Mouse (Mus musculus) T-helper 2 cell (primary cell): Measurements from ENCODE around the gene Foxc1.

ENCODE experiments used
- in situ Hi-C: fragments of 300-600 bp; cut with MboI, MseI; formaldehyde crosslinking; loops from one replicate; pipeline ENCODE4 v1.15.1; 2025; ENCODE audit warnings: high pct_unique_total_duplicates

The Foxc1 gene

GRCm38 (mm10) chr13:31827820-31828332 is 21.4 kb downstream of the Foxc1 start:
- in situ Hi-C loops = loop anchor here (10.0 kb wide), 1 partner anchor 1137 kb away; the partner anchor contains the start of gene Serpinb6b

GRCm38 (mm10) chr13:31828446-31828845 is 22.0 kb downstream of the Foxc1 start:
- in situ Hi-C loops = loop anchor here (10.0 kb wide), 1 partner anchor 1136 kb away; the partner anchor contains the start of gene Serpinb6b

GRCm38 (mm10) chr13:31830332-31830731 is 23.9 kb downstream of the Foxc1 start:
- in situ Hi-C loops = no loop called here

GRCm38 (mm10) chr13:31835802-31836201 is 29.4 kb downstream of the Foxc1 start:
- in situ Hi-C loops = no loop called here

- in situ Hi-C loops = no loop called here
Measured at GRCm38 (mm10) chr13:31849258-31849971, 43.0 kb downstream of the Foxc1 start.

GRCm38 (mm10) chr13:31853564-31853963 is 47.1 kb downstream of the Foxc1 start:
- in situ Hi-C loops = loop anchor here (10.0 kb wide), 1 partner anchor 89 kb away; no protein-coding TSS in a partner anchor

- in situ Hi-C loops = loop anchor here (10.0 kb wide), 1 partner anchor 89 kb away; no protein-coding TSS in a partner anchor
Measured at GRCm38 (mm10) chr13:31854000-31854399, 47.6 kb downstream of the Foxc1 start.

GRCm38 (mm10) chr13:31860200-31860599 is 53.8 kb downstream of the Foxc1 start:
- in situ Hi-C loops = no loop called here
